Mouse (Mus musculus): Measurements from ENCODE around the gene Prss32.
"Not testable (repeated sequence)": the region's sequence is repeated elsewhere in the genome, so short reads cannot be mapped to it uniquely, and the experiment has no call there.

Prss32 gene

GRCm38 (mm10) chr17:23843141-23843811, 379 bp upstream of the Prss32 start:
- no peak for DNase-seq

GRCm38 (mm10) chr17:23850028-23850427, 6.4 kb downstream of the Prss32 start:
- no peak for DNase-seq

- DNase-seq: peak; percentile 67 to 78
Measured at GRCm38 (mm10) chr17:23850853-23851749, 7.4 kb downstream of the Prss32 start.

GRCm38 (mm10) chr17:23853292-23853691, 9.6 kb downstream of the Prss32 start:
- DNase-seq: peak; percentile 59 to 71

- no peak for DNase-seq
Measured at GRCm38 (mm10) chr17:23854229-23854765, 10.6 kb downstream of the Prss32 start.

DNA sequence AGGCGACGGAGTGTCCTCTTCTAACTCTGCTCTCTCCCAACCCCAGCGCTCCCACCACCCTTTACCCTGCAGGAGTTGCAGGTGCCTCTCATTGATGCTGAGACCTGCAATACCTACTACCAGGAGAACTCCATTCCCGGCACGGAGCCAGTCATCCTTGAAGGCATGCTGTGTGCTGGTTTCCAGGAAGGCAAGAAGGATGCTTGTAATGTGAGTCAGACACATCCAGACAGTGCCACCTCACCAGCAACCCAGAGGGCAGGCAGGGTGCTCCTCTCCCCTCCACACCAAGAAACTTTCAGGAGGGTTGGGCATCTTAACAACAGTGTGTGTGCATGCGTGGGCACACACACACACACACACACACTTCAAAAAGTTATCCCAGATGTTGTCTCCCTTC, 13.5 kb downstream of the Prss32 start:
- DNase-seq: no peak

GRCm38 (mm10) chr17:23857913-23858312, 14.3 kb downstream of the Prss32 start:
- no peak for DNase-seq

DNA sequence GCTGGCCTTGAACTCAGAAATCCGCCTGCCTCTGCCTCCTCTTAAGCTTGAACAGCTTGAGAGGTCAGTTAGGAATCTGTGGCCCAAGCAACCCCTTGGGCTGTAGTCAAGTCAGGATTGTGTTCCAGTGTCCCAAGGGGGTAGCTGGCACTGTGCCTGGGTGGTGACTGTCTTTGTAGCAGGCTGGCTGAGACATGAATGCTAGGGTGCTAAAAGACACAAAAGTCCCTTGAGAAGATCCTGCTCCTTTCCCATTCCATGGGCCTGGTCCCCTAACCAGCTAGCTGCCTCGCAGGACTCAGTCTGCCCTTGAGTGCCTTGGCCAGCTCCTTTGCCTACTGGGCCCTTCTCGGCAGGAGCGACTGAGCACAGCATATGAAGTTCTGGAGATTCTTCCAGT, 19.3 kb downstream of the Prss32 start:
- no peak for DNase-seq

DNA sequence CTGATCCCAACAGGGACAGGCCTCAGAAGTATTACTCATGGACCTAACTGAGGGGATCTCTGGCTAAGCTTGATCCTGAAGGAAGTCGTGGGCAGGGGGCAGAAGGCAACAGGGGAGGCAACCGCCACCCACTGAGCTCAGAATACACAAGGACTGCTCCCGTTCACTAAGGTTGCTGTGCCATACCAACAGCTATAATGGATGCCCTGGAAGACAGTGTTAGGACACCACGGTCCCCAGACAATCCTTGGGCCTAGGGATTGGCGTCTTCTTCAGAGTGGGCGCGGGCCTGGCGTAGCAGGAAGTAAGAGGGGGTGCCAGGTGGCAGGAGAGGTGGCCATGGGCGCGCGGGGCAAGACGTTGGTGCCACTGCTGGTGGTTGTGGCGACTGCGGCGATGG, 24.1 kb downstream of the Prss32 start, which contains the start of gene Prss21:
Gene Prss21 (plus strand): TSS at position 301 of the 400 bp plus-strand sequence.
- no peak for DNase-seq

- peak; percentile 38 to 45 for DNase-seq
Measured at GRCm38 (mm10) chr17:23868513-23868912, 24.9 kb downstream of the Prss32 start.

- DNase-seq: peak; percentile 66 to 71
Measured at GRCm38 (mm10) chr17:23873884-23874856, 30.5 kb downstream of the Prss32 start.

DNA sequence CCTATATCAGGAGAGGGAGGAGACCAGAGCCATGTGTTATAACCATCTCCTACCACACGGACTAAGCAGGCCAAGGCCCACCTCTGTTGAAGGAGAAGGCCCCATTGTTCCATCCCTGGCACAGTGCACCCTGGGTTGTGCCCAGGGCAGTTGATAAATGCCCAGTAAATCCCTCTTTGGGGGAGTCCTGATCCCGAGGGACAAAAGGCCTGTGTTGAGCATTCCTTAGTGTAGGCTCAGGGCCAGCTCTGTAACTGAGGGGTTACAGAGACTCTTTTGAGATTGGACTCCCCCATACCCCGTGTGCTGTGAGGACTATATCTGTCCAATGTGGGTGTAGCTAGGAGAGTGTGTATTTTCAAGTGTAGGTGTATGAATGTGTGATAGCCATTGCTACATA, 33.1 kb downstream of the Prss32 start:
- DNase-seq: no peak

GRCm38 (mm10) chr17:23877166-23877565, 33.5 kb downstream of the Prss32 start:
- no peak for DNase-seq

- DNase-seq: not testable (repeated sequence)
Measured at GRCm38 (mm10) chr17:23880576-23880975, 36.9 kb downstream of the Prss32 start, which contains the start of the genes Dcpp1 and Dcpp2. TSS of gene Dcpp1 (plus strand) at chr17:23880876. TSS of gene Dcpp2 (plus strand) at chr17:23880880.
